Mouse (Mus musculus) ES-E14 (cell line): ENCODE results near the gene Spata48. TPM values are rescaled to one million over a fixed set of nuclear protein-coding genes. Genes with fewer than 3 reads are reported as not detected.

Experiments used
- DNase-seq: peaks from one replicate; pipeline ENCODE4 v3.0.0-alpha.2; 2013; ENCODE audit warnings: low read depth, low spot score
- H3K27ac ChIP-seq: 2 replicates; pipeline ENCODE4 v1.5.1; 2012; ENCODE audit warnings: low read depth, mild to moderate bottlenecking, low read length, moderate library complexity, mixed read lengths; ENCODE audit not compliant: poor library complexity, insufficient read depth, severe bottlenecking
- H3K36me3 ChIP-seq: 2 replicates; pipeline ENCODE4 v1.6.1; 2012; ENCODE audit warnings: mild to moderate bottlenecking, low read length, moderate library complexity, mixed read lengths; ENCODE audit not compliant: control insufficient read depth, poor library complexity, insufficient read depth, severe bottlenecking
- H3K4me1 ChIP-seq, 2 experiments: fragments of 150-350 bp in 1 of 2; sonication (generic) in 1 of 2; 2 replicates each; pipeline ENCODE4 v1.6.1; 2012; ENCODE audit warnings: low read length in 2 of 2, mild to moderate bottlenecking in 1 of 2, mixed read lengths in 1 of 2; ENCODE audit not compliant: control insufficient read depth in 2 of 2, insufficient read depth in 2 of 2, poor library complexity in 1 of 2
- H3K4me3 ChIP-seq, 2 experiments: fragments of 150-350 bp in 1 of 2; sonication (generic) in 1 of 2; 2 replicates each; pipeline ENCODE4 v1.5.1; 2012; ENCODE audit warnings: low read length in 2 of 2, low read depth in 1 of 2, mild to moderate bottlenecking in 1 of 2, mixed read lengths in 1 of 2; ENCODE audit not compliant: insufficient read depth in 1 of 2, poor library complexity in 1 of 2, severe bottlenecking in 1 of 2
- H3K9ac ChIP-seq: 2 replicates; pipeline ENCODE4 v1.6.1; 2012; ENCODE audit warnings: low read depth, mild to moderate bottlenecking, low read length, mixed read lengths; ENCODE audit not compliant: poor library complexity, insufficient read depth, severe bottlenecking
- H3K9me3 ChIP-seq: fragments of 150-350 bp; sonication (generic); 2 replicates; pipeline ENCODE4 v1.6.1; 2012; ENCODE audit warnings: low read depth, mild to moderate bottlenecking, low read length; ENCODE audit not compliant: control insufficient read depth, insufficient read depth
- CHD2 ChIP-seq: IDR thresholded peaks from 2 replicates; pipeline ENCODE4 v1.6.1; 2014; ENCODE audit warnings: mild to moderate bottlenecking, low read depth, low read length, inconsistent platforms
- HCFC1 ChIP-seq: IDR thresholded peaks from 2 replicates; pipeline ENCODE4 v1.6.1; 2012; ENCODE audit warnings: low read length, inconsistent platforms, borderline replicate concordance; ENCODE audit not compliant: insufficient read depth
- MAFK ChIP-seq: IDR thresholded peaks from 2 replicates; pipeline ENCODE4 v1.6.1; 2014; ENCODE audit warnings: mild to moderate bottlenecking, low read depth, low read length, inconsistent platforms; ENCODE audit not compliant: insufficient read depth
- ZC3H11A ChIP-seq: IDR thresholded peaks from 2 replicates; pipeline ENCODE4 v1.6.1; 2012; ENCODE audit warnings: low read depth, mild to moderate bottlenecking, inconsistent platforms, low read length, borderline replicate concordance
- ZNF384 ChIP-seq: IDR thresholded peaks from 2 replicates; pipeline ENCODE4 v1.6.1; 2012; ENCODE audit warnings: low read depth, low read length, inconsistent platforms
- in situ Hi-C, 2 experiments: fragments of 600-800 bp; cut with MboI; formaldehyde crosslinking; loops; one replicate each; pipeline ENCODE4 v1.15.1; 2025; ENCODE audit warnings: low sequenced_read_pairs in 2 of 2, inconsistent platforms in 1 of 2; ENCODE audit not compliant: unreplicated experiment in 2 of 2
- total RNA-seq: library from RNA; depleted of rRNA; stranded (reverse); fragments of 300-350 nt; gene quantifications from 2 replicates; pipeline ENCODE4 v1.2.3, GENCODE M21; 2012

Spata48 gene
- total RNA-seq, 1 experiment = 0.31 TPM

GRCm38 (mm10) chr11:11462561-11462890, 632 bp downstream of the Spata48 start:
- no peak for TF ChIP-seq ZNF384
- TF ChIP-seq MAFK = no peak
- no peak for TF ChIP-seq CHD2
- TF ChIP-seq ZC3H11A = no peak
- no peak for TF ChIP-seq HCFC1
- H3K9me3 ChIP-seq = no peaks in the 10 kb centered on the region
- H3K36me3 ChIP-seq = no peaks in the 10 kb centered on the region
- H3K4me1 ChIP-seq = no peaks in the 10 kb centered on the region
- DNase-seq = peak; percentile 4
- in situ Hi-C loops = loop anchor here in 1 of 2 experiments (25.0 kb wide), 1 partner anchor 1075 kb away; no protein-coding TSS in a partner anchor
- peak overlapping the region; percentile 79 for H3K9ac ChIP-seq
- peak overlapping the region; percentile 68 to 78 for H3K4me3 ChIP-seq
- no peak overlapping the region for H3K27ac ChIP-seq

- Histone ChIP-seq H3K27ac (no peak overlapping the region), H3K9ac (no peak overlapping the region), H3K4me1 (no peaks in the 10 kb centered on the region), H3K36me3 (no peaks in the 10 kb centered on the region), H3K4me3 (no peak overlapping the region), H3K9me3 (no peaks in the 10 kb centered on the region)
- in situ Hi-C loops = loop anchor here in 1 of 2 experiments (25.0 kb wide), 1 partner anchor 1068 kb away; no protein-coding TSS in a partner anchor
- no peak for DNase-seq
- TF ChIP-seq ZNF384 (no peak), HCFC1 (no peak), ZC3H11A (no peak), MAFK (no peak), CHD2 (no peak)
Measured at GRCm38 (mm10) chr11:11468924-11469323, 7.0 kb downstream of the Spata48 start.

- in situ Hi-C loops = no loop called here
- 0 out of 4 replicates have a peak, but pooled peaks cover 0 to 2% of the 10 kb centered on the region in 2 experiments for H3K4me1 ChIP-seq
- H3K36me3 ChIP-seq = no peaks in the 10 kb centered on the region
- H3K9me3 ChIP-seq = no peaks in the 10 kb centered on the region
- no peak overlapping the region for H3K27ac ChIP-seq
- no peak for DNase-seq
- TF ChIP-seq MAFK (no peak), ZC3H11A (no peak), HCFC1 (no peak)
- H3K4me3 ChIP-seq = no peak overlapping the region
- no peak overlapping the region for H3K9ac ChIP-seq
Measured at GRCm38 (mm10) chr11:11484378-11484777, 22.5 kb downstream of the Spata48 start.

GRCm38 (mm10) chr11:11492044-11492443, 30.1 kb downstream of the Spata48 start:
- Histone ChIP-seq H3K36me3 (no peaks in the 10 kb centered on the region), H3K9ac (no peak overlapping the region), H3K27ac (no peak overlapping the region), H3K4me3 (no peak overlapping the region), H3K4me1 (peaks cover 1 to 2% of the 10 kb centered on the region in 2 experiments; a peak in 1 of 4 replicates), H3K9me3 (no peaks in the 10 kb centered on the region)
- TF ChIP-seq CHD2 = no peak
- TF ChIP-seq MAFK = no peak
- no peak for TF ChIP-seq ZC3H11A
- no peak for TF ChIP-seq ZNF384
- in situ Hi-C loops = no loop called here
- peak; percentile 36 for DNase-seq

- in situ Hi-C loops = no loop called here
- Histone ChIP-seq H3K27ac (no peak overlapping the region), H3K4me1 (peaks cover 1 to 2% of the 10 kb centered on the region in 2 experiments; a peak in 1 of 4 replicates), H3K9ac (no peak overlapping the region), H3K9me3 (no peaks in the 10 kb centered on the region), H3K36me3 (no peaks in the 10 kb centered on the region), H3K4me3 (no peak overlapping the region)
- TF ChIP-seq HCFC1 (no peak), ZC3H11A (no peak), ZNF384 (no peak), MAFK (no peak), CHD2 (no peak)
- DNase-seq = no peak
Measured at GRCm38 (mm10) chr11:11495697-11496096, 33.8 kb downstream of the Spata48 start.
